Mouse (Mus musculus) G1E (cell line): ENCODE results near the gene Scg3.

Experiments
- CTCF ChIP-seq: IDR thresholded peaks from 2 replicates; pipeline ENCODE4 v1.5.1; 2012; ENCODE audit warnings: low read depth, low read length, inconsistent platforms, mixed read lengths
- TAL1 ChIP-seq: conservative IDR thresholded peaks from 2 replicates; pipeline ENCODE4 v1.6.1; 2012; ENCODE audit warnings: low read depth, low read length, inconsistent platforms, mixed read lengths

DNA sequence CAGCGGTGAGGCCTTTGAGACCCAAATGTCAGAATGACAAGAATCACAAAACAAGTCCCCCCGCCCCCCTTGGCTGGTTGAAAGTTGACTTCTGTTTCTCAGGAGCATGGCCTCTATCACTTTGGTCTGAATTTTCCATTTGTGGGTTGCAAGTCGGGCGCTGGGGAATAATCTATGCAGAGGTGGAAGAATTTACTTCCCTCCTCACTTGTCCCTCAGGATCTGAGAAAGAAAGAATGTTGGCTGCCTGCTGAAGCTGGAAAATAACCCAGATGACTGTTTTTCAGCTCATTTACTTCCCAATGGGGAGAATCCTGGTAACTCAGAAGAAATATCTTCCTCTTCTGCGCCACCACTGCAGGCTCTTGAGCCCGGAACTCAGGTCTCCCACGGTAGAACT is 5.5 kb downstream of the Scg3 start:
- TF ChIP-seq CTCF (no peak), TAL1 (no peak)
